Mouse (Mus musculus) kidney, embryonic 16.5 days (tissue): Measurements from ENCODE around the gene Txnip. TPM values are rescaled to one million over a fixed set of nuclear protein-coding genes. Genes with fewer than 3 reads are reported as not detected.
A peak's percentile ranks its signal among the peaks of the same experiment; 100 is the strongest.

Experiments used
- ATAC-seq: fragments of 200-750 bp; cut with Nextera tagmentation; 2 replicates; pipeline ENCODE4 v1.8.0; 2017; ENCODE audit warnings: moderate TSS enrichment; ENCODE audit not compliant: low FRiP score, low TSS enrichment
- H3K27ac ChIP-seq: fragments of 300-500 bp; sonication (generic); 2 replicates; pipeline ENCODE4 v1.5.1; 2014; ENCODE audit warnings: low read length
- H3K27me3 ChIP-seq: fragments of 300-500 bp; sonication (generic); 2 replicates; pipeline ENCODE4 v1.6.1; 2014; ENCODE audit warnings: low read length, control low read depth, mixed read lengths; ENCODE audit not compliant: insufficient read depth
- H3K36me3 ChIP-seq: fragments of 300-500 bp; sonication (generic); 2 replicates; pipeline ENCODE4 v1.6.1; 2014; ENCODE audit warnings: low read length, control low read depth, mixed read lengths; ENCODE audit not compliant: insufficient read depth
- H3K4me1 ChIP-seq: fragments of 300-500 bp; sonication (generic); 2 replicates; pipeline ENCODE4 v1.6.1; 2014; ENCODE audit warnings: low read length, control low read depth, mixed read lengths; ENCODE audit not compliant: insufficient read depth
- H3K4me2 ChIP-seq: fragments of 300-500 bp; sonication (generic); replicated peaks from 2 replicates; pipeline ENCODE4 v1.6.1; 2014; ENCODE audit warnings: low read depth, low read length
- H3K4me3 ChIP-seq: fragments of 300-500 bp; sonication (generic); 2 replicates; pipeline ENCODE4 v1.5.1; 2014; ENCODE audit warnings: mild to moderate bottlenecking, low read length
- H3K9ac ChIP-seq: fragments of 300-500 bp; sonication (generic); replicated peaks from 2 replicates; pipeline ENCODE4 v1.6.1; 2014; ENCODE audit warnings: low read length
- H3K9me3 ChIP-seq: fragments of 300-500 bp; sonication (generic); 2 replicates; pipeline ENCODE4 v1.6.1; 2016; ENCODE audit warnings: low read length, control low read depth
- WGBS: fragments of 180-500 bp; shearing (Covaris S2); extraction: QIAGEN DNeasy Blood & Tissue Kit; methylation state at CpG from one replicate; pipeline ENCODE4 v1.1.7; 2014; 5-methylcytosine and 5-hydroxymethylcytosine counted together
- polyA plus RNA-seq: library from polyadenylated mRNA; unstranded; fragments of >200 nt; fragmentation: Nextera tagmentation; extraction: Ambion mirVana; gene quantifications from 2 replicates; pipeline ENCODE4 v1.2.1, GENCODE M21; 2015

Txnip gene
- polyA plus RNA-seq, 1 experiment from 2014 or later: 197 TPM

DNA sequence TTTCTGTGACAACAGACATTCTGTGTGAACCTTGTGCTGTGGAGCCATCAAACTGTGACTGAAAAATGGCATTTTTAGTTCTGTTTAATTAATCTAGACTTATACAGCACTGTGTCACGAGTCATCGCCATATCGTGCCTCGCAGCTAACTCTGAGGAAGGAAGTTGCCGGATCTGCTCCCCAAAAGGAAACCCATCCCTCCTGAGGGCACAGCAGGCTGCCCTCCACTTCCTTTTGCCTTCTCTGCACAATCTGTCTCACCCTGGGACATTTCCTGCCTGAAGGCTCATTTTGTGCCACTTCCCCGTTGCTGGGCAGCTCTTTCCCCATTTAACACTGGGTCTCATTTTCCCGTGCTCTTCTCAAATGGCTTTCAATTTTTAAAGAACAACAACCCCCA lies 6.9 kb downstream of the Txnip start:
- Histone ChIP-seq H3K27me3 (no peaks in the 10 kb centered on the region), H3K9ac (peak overlapping the region; percentile 33; the same call in 1 of the 2 replicates), H3K36me3 (peaks cover 18% of the 10 kb centered on the region), H3K9me3 (no peaks in the 10 kb centered on the region), H3K4me1 (peaks cover 42% of the 10 kb centered on the region), H3K27ac (peak overlapping the region; percentile 86), H3K4me2 (peak overlapping the region; percentile 36), H3K4me3 (no peak overlapping the region; the same call in 1 of the 2 replicates)
- WGBS: 14% methylated on average over 7 of the region's 7 CpGs
- ATAC-seq: peak; percentile 47

DNA sequence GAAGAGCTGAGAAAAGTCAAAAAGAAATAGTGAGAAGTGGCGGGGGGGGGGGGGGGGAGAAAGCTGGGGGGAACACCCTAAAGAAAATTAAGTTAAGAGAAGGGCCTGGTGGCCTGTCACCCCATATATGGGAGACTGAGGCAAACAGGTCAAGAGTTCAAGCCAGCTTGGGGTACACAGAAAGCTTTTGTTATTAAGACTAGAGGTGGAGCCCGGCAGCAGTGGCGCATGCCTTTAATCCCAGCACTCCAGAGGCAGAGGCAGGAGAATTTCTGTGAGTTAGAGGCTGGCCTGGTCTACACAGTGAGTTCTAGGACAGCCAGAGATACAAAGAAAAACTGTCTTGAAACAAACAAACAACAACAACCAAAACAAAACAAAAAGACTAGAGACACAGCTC lies 7.3 kb downstream of the Txnip start:
- Histone ChIP-seq H3K9me3 (no peaks in the 10 kb centered on the region), H3K4me3 (no peak overlapping the region), H3K27me3 (no peaks in the 10 kb centered on the region), H3K4me2 (0 out of 2 replicates have a peak overlapping the region, but pooled peaks have one; percentile 36), H3K27ac (peak overlapping the region; percentile 86), H3K36me3 (peaks cover 14% of the 10 kb centered on the region), H3K9ac (no peak overlapping the region), H3K4me1 (peaks cover 37% of the 10 kb centered on the region)
- 98% methylated on average over 2 of the region's 3 CpGs for WGBS
- no peak for ATAC-seq

- 70% methylated on average over 8 of the region's 8 CpGs for WGBS
- H3K9me3 ChIP-seq: no peaks in the 10 kb centered on the region
- no peak for ATAC-seq
- H3K9ac ChIP-seq: no peak overlapping the region
- H3K27me3 ChIP-seq: no peaks in the 10 kb centered on the region
- H3K36me3 ChIP-seq: no peaks in the 10 kb centered on the region
- no peak overlapping the region for H3K4me3 ChIP-seq
- 0 out of 2 replicates have a peak overlapping the region, but pooled peaks have one; percentile 29 for H3K27ac ChIP-seq
- H3K4me1 ChIP-seq: peaks cover 25% of the 10 kb centered on the region
- H3K4me2 ChIP-seq: no peak overlapping the region
Measured at GRCm38 (mm10) chr3:96566661-96567450, 9.1 kb downstream of the Txnip start.

GRCm38 (mm10) chr3:96568605-96569004 lies 10.8 kb downstream of the Txnip start:
- ATAC-seq: no peak
- Histone ChIP-seq H3K4me1 (peaks cover 22% of the 10 kb centered on the region), H3K36me3 (no peaks in the 10 kb centered on the region), H3K4me2 (no peak overlapping the region), H3K9me3 (no peaks in the 10 kb centered on the region), H3K9ac (no peak overlapping the region), H3K4me3 (no peak overlapping the region), H3K27ac (peak overlapping the region; percentile 15; the same call in 1 of the 2 replicates), H3K27me3 (no peaks in the 10 kb centered on the region)
- WGBS: 71% methylated on average over 8 of the region's 8 CpGs

DNA sequence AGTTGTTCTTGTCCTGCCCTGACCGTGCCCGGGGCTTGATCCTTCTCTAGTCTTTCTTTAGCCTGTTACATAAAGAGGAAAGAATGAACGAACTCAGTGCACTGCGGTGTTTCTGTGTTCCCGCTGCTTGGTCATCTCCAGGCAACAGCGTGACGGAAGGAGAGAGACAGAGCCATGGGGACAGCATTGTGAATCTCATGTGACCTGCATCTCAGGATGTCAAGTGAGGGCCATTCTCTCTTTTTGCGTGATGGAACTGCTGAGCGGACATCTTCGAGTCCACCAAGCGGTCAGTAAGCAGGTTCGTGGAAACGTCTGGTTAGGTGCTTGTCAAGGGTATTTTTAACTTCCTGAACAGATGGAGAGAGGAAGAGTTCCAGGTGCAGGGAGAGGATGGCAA lies 11.7 kb downstream of the Txnip start:
- Histone ChIP-seq H3K4me3 (no peak overlapping the region), H3K9me3 (no peaks in the 10 kb centered on the region), H3K4me2 (no peak overlapping the region), H3K4me1 (peaks cover 15% of the 10 kb centered on the region), H3K27ac (no peak overlapping the region), H3K9ac (no peak overlapping the region), H3K27me3 (no peaks in the 10 kb centered on the region), H3K36me3 (no peaks in the 10 kb centered on the region)
- WGBS: 91% methylated on average over 13 of the region's 13 CpGs
- ATAC-seq: no peak

DNA sequence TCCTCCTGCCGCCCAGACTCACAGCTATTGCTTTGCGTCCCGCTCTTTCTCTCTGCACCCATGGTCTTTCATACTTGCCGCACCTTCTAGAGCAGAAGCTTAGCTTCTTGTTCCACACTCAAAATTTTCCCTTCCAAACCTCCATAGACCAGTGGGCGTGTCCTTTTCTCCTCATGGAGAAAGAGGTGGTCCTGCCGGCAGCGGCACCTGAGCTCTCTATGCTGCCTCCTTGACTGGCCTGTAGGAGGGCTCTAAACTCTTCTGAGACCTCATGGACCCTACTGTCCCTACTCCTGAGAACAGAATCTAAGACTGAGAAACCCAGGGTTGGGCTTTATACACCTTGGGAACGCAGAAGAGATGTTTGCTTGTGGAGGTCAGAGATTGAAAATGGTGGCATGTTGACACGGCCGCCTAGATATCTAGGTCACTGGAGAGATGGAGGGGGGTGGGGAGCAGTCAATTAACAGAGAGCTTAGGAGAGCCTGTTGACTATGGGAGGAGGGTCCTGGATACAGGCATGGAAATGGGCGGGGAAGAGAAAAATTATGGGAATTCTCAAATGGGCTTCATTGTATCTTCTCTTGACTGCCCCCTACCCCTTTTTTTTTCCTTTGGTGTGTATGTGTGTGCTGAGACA lies 12.3 kb downstream of the Txnip start:
- WGBS: 89% methylated on average over 11 of the region's 11 CpGs

DNA sequence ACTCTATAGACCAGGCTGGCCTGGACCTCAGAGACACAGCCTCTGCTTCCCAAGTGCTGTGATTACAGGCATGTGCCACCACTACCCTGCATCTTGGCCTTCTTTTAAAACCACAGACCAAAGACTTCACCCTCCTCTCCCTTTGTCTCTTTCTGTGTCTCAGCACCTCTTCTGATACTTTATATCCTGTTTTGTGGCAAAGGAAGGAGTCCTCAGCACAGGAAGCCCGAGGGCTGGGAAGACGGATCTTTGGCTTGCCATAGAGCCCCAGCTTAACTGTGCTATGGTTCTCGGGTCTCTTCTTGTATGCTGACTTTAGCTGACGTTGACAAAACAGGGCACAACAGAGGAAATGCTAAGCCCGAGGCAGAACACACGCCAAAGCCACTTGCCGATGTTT lies 12.9 kb downstream of the Txnip start:
- H3K4me2 ChIP-seq: no peak overlapping the region
- peaks cover 14% of the 10 kb centered on the region for H3K4me1 ChIP-seq
- H3K27me3 ChIP-seq: no peaks in the 10 kb centered on the region
- ATAC-seq: no peak
- 64% methylated on average over 7 of the region's 7 CpGs for WGBS
- H3K9ac ChIP-seq: no peak overlapping the region; the same call in 1 of the 2 replicates
- H3K27ac ChIP-seq: peak overlapping the region; percentile 63
- H3K4me3 ChIP-seq: no peak overlapping the region
- H3K9me3 ChIP-seq: no peaks in the 10 kb centered on the region
- no peaks in the 10 kb centered on the region for H3K36me3 ChIP-seq

More for the DNA sequence above, 12.3 kb downstream of the Txnip start:
- no peaks in the 10 kb centered on the region for H3K27me3 ChIP-seq
- H3K36me3 ChIP-seq: no peaks in the 10 kb centered on the region
- no peak overlapping the region for H3K4me2 ChIP-seq
- no peak for ATAC-seq
- H3K9ac ChIP-seq: no peak overlapping the region
- peaks cover 11% of the 10 kb centered on the region for H3K4me1 ChIP-seq
- no peak overlapping the region for H3K4me3 ChIP-seq
- peak overlapping the region; percentile 63; the same call in 1 of the 2 replicates for H3K27ac ChIP-seq
- H3K9me3 ChIP-seq: no peaks in the 10 kb centered on the region

- H3K27me3 ChIP-seq: no peaks in the 10 kb centered on the region
- 76% methylated on average over 2 of the region's 2 CpGs for WGBS
Measured at GRCm38 (mm10) chr3:96571336-96571735, 13.6 kb downstream of the Txnip start.

GRCm38 (mm10) chr3:96571896-96572698 lies 14.3 kb downstream of the Txnip start:
- 70% methylated on average over 16 of the region's 16 CpGs for WGBS
- no peaks in the 10 kb centered on the region for H3K36me3 ChIP-seq

More at GRCm38 (mm10) chr3:96571336-96571735, 13.6 kb downstream of the Txnip start:
- Histone ChIP-seq H3K4me3 (no peak overlapping the region), H3K27ac (peak overlapping the region; percentile 53; the same call in 1 of the 2 replicates), H3K9me3 (no peaks in the 10 kb centered on the region), H3K9ac (no peak overlapping the region), H3K36me3 (no peaks in the 10 kb centered on the region), H3K4me2 (no peak overlapping the region), H3K4me1 (peaks cover 20% of the 10 kb centered on the region)
- ATAC-seq: no peak

More at GRCm38 (mm10) chr3:96571896-96572698, 14.3 kb downstream of the Txnip start:
- Histone ChIP-seq H3K27me3 (no peaks in the 10 kb centered on the region), H3K4me2 (no peak overlapping the region), H3K9ac (no peak overlapping the region), H3K4me3 (no peak overlapping the region), H3K4me1 (peaks cover 18% of the 10 kb centered on the region), H3K9me3 (no peaks in the 10 kb centered on the region), H3K27ac (peak overlapping the region; percentile 53)
- ATAC-seq: no peak
